Mouse (Mus musculus) ES-Bruce4 (cell line): ENCODE measurements around the gene Olfr910.

Source experiments
- CTCF ChIP-seq: IDR thresholded peaks from one replicate; pipeline ENCODE4 v1.8.1; 2011; ENCODE audit warnings: low read depth, low read length
- EP300 ChIP-seq: IDR thresholded peaks from 2 replicates; pipeline ENCODE4 v1.6.1; 2011; ENCODE audit warnings: low read depth, low read length; ENCODE audit not compliant: insufficient read depth
- POLR2A ChIP-seq: IDR thresholded peaks from one replicate; pipeline ENCODE4 v1.8.1; 2011; ENCODE audit warnings: low read length; ENCODE audit not compliant: insufficient read depth

DNA sequence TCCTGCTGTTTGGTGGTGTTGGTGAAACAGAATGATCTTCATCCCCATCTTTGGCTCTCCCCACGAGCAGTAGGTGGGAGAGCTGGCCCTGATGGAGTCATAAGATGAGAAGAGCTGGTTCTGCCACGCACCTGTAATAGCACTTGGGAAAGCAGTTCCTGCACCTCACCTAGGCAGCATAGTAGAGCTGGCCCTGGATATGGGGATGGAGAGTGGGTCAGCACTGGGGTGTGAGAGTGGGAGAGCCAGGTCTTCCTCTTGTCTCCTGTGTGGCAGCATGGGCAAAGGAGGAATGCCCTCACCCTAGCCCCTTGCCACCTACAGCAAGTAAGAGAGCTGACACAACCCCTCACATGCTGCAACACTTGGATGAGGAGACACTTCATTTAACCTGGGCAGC lies 25.3 kb upstream of the Olfr910 start:
- TF ChIP-seq CTCF: no peak
- TF ChIP-seq POLR2A: no peak
- TF ChIP-seq EP300: no peak
